Mouse (Mus musculus) right cerebral cortex, adult 18-20 months (tissue): ENCODE measurements around the gene Vnn3.

Source experiments
- DNase-seq: peaks from one replicate; pipeline ENCODE4 v3.0.0; 2022; ENCODE audit warnings: mixed read lengths

The Vnn3 gene

DNA sequence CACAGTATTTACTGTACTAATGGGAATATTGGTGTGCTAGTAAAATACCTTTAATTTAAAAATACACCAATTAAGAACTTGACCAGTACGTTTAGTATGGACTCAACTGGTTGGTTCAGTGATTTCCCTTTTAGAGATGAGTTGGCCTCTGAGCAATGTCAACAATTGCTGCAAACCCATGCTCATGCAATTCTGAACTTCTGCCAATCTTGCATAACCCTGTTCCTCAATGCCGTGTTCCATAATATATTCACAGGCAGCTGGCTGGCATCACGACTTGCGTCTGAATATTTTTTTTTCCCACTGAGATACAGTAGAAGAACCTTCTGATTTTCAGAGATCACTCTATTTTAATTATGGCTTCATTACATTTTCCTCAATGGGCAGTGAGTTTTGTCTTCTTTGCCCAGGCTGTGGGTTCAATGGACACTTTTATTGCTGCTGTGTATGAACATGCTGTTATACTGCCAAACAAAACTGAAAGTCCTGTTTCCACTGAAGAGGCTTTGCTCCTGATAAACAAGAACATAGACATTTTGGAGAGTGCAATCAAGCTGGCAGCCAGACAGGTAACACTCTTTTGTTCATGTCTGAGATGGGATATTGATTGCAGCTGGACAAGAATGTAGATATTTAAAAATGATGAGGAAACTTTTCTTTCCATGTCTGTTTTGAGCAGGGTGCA, at the start of gene Vnn3:
Vnn3 (plus strand) TSS at position 235 of the 685 bp plus-strand sequence.
- no peak for DNase-seq

DNA sequence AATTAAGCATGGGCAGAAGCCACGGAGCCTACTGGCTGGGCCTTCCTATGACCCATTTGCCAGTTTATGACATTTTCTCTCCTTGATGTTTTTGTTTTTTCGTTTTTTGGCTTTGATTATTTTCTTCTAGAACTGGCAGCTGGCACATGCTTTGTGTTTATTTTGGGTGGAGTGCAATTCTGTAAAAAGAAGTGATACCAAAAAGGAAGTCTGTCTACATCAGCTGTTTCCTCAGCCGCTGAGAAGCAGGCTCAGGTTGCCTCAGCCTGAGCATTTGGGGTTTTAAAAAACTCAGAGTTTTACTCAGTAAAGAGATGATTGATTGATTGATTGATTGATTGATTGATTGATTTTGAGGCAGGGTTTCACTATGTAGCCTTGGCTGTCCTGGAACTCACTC, 48.4 kb upstream of the Vnn3 start:
- no peak for DNase-seq

GRCm38 (mm10) chr10:23804665-23805064, 46.6 kb upstream of the Vnn3 start:
- no peak for DNase-seq

GRCm38 (mm10) chr10:23806201-23806600, 45.1 kb upstream of the Vnn3 start:
- DNase-seq = no peak

- peak; percentile 56 for DNase-seq
Measured at GRCm38 (mm10) chr10:23811635-23812437, 39.4 kb upstream of the Vnn3 start.

DNA sequence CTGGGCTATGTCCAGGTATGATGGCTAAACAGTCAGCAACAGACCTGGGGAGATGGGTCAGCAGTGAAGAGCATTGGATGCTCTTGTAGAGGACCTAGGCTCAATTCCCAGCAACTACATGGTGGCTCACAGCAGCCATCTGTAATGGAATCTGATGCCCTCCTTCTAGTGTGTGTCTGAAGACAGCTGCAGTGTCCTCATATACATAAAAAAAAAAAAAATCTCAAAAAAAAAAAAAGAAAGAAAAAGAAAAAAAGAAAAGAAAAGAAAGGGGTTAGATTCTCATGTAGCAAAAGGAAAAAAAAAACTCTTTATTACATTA, 38.9 kb upstream of the Vnn3 start:
- DNase-seq = no peak

DNA sequence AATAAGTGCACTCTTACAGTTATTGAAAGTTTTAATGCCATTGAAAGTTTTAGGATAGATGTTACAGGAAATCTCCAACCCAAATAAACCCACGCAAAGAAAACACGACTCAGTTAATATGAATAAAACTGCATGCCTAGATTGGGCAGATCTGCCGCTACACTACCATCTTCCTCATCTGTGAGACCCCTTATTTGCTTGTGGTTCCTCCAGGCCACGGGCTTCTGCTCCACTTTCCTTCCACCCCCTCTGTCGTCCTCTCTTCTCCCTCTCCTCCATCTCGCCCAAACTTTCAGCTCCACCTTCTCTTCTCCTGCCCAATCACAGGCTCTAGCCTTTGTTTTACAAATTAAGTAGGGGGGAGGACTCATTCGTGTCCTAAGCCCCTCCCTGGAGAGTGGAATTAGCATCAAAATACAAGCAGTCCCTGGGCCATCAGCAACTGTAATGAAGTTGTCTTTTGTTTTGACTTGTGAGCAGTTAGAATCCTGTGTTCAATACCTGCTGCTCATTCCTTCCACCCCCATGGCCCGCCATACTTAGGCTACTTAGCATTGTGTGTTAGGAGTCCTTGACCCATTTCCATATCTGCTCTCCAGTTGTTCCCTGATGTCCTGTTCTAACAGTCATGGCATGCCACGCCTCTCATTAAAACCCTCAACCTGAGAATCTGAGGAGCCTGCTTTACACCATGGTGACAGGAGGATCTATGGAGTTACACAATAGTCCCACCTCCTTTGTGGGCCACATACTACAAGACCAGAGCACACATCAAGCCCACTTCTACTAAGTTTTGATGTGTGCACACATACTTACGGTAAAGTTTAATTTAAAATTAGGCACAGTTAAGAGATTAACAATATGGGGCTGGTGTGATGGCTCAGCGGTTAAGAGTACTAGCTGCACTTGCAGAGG, 38.2 kb upstream of the Vnn3 start:
- DNase-seq = no peak

DNA sequence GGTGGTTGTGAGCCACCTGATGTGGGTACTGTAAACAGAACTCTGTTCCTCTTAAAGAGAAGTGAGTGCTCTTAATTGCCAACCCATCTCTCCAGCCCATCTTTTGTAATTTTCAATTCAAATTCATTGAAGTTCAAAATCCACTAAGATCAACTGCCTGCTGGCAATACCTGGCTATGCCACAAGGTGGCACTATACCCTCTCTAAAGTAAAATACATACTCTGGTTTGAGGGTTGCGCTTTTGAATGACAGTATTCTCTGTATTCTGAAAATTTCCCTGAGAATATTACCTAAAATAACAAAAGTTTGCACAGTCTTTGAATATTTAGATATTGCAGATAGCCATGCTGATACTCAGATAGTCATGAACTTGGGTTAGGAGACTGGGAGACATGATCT, 36.1 kb upstream of the Vnn3 start:
- peak; percentile 65 for DNase-seq

- no peak for DNase-seq
Measured at GRCm38 (mm10) chr10:23816241-23816640, 35.0 kb upstream of the Vnn3 start.

DNA sequence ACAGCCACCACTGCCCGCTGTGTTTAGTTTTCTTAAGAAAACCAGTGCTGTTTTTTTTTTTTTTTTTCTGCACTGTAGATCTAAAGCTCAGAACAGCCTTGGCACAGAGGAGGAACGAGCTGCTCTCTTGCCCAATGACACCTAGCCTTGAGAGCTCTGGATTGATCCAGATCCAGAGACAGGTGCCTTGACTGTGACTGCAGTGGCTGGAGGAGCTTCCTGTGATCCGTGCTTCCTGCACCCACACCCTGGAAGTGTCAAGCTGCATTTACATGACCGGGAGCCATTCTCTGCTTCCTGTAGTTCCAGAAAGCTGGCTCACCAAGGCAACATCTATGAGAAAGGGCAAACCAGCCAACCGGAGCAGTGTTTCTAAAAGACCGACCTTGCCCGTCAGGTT, 24.7 kb upstream of the Vnn3 start:
- DNase-seq = no peak

DNA sequence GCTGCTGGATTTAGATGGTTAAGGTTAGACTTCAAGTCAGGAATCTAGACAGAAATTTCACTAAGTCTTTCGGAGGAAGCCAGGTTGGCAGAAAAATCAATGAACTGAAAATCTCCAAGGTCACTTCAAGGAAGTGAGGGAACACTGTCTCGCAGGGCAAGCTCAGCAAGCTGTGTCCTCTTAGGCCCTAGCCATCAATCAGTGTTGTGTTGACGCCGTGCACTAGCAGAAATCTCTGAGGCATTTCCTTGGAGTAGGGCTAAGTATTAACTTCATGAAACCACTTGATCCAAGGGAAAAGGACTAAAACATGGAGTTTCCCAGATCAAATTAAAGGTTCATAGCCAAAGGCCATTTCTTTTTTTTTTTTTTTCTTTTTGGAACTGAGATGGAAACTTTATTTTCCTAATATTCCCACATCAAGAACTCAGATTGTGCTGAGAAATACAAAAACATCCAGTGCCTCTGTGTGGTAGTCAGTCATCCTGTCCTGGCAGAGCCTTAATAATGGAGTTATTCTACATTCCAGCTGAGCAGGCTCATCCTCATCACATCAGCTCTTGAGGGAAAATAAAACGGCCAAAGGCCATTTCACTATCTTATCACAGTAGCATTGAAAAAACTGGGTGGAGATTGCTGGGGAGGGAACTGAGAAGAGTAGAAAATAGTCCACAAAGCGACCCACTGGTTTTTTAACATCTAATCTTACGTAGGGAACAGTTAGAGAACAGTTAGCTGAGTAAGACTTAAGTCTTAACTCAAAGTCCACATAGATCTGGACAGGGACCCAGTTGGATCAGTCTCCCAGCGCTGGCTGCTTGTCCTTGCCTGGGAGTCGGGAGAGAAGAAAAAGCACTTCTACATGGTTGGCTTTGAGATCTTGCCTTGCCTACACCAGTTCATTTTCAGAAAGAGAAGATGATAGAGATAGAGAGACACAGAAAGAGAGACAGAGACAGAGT, 15.0 kb upstream of the Vnn3 start:
- no peak for DNase-seq

GRCm38 (mm10) chr10:23837115-23837514, 14.1 kb upstream of the Vnn3 start:
- DNase-seq = no peak

DNA sequence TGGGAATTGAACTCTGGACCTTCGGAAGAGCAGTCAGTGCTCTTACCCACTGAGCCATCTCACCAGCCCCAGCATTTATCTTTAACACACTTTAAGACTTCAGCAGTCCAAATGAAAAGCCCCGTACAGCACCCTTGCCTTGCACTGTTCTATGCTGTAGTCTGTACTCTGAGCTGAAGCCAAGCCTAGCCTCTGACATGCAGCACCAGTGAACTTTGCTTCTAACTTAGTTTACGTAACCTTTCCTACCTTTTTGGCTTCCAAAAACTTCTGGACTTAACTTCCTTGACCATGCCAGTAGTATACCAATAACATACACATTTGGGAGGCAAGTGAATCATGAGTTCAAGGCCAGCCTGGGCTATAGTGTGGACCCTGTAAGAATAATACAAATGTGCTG, 12.4 kb upstream of the Vnn3 start:
- no peak for DNase-seq

- DNase-seq = no peak
Measured at GRCm38 (mm10) chr10:23839368-23839767, 11.9 kb upstream of the Vnn3 start.

- DNase-seq = no peak
Measured at GRCm38 (mm10) chr10:23840496-23840895, 10.8 kb upstream of the Vnn3 start.

GRCm38 (mm10) chr10:23852096-23852495, 834 bp downstream of the Vnn3 start:
- no peak for DNase-seq

- DNase-seq = no peak
Measured at GRCm38 (mm10) chr10:23864362-23865312, 13.4 kb downstream of the Vnn3 start.

DNA sequence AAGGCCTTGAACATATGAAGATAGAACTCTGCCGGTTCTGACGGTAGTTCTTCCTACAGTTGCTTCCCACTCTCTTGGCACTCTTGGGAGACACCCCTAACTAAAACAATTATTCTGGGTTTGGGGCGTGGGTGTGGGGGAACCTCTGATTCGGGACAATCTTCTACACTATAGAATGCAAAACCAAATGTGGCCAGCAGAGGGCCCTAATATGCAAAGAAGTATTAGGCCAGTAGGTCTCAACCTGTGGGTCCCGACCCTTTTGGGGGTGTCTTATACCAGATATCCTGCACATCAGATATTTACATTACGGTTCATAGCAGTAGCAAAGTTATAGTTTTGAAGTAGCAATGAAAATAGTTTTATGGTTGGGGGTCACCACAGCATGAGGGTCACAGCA, 29.4 kb downstream of the Vnn3 start:
- no peak for DNase-seq

DNA sequence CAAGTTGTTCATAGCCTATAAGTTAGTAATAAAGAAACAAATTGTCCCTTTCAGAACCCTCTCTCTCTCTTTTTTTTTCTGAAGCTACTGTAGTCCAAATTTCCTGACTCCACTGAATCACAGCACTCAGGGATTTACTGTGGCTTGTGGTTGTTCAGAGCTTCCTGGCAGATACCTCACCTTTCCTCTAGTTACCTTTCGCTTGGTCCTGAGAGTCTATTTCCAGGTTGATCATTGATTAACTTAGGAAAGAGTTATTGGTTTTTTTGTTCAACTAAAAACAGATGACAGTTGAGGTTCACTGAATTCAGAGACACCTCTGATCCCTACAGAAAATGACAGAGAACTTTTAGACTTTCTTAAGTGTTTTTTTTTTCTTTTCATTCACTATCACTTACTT, 33.6 kb downstream of the Vnn3 start:
- DNase-seq = no peak

DNA sequence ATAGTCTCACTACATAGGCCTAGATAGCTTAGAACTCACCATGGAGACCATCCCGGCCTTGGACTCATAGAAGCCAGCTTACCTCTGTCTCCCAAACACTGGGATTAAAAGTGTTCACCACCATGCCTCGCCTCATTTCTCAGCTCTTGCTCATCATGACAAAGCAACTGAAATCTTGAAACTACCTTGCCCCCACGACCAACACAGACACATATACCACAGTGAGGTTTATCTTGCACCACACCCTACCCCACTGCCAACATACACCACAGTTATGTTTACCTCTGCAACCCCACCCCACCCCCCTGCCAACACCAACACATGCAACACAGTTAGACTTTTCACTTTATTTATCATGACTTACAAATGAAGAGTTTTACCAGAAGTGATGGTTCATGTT, 34.8 kb downstream of the Vnn3 start:
- DNase-seq = no peak

GRCm38 (mm10) chr10:23892987-23893386, 41.7 kb downstream of the Vnn3 start:
- no peak for DNase-seq
